Mouse (Mus musculus): ENCODE measurements around the gene 4933434E20Rik.
A peak's percentile ranks its signal among the peaks of the same experiment; 100 is the strongest.

4933434E20Rik gene

GRCm38 (mm10) chr3:90051441-90052350, at the start of gene 4933434E20Rik:
Gene 4933434E20Rik, plus strand, starts transcription at chr3:90051636.
- DNase-seq (ENCODE audit: low read depth, low spot score): peak; percentile 36

- no peak for DNase-seq (ENCODE audit: low read depth, low spot score)
Measured at GRCm38 (mm10) chr3:90004091-90004796, 47.2 kb upstream of the 4933434E20Rik start.

- no peak for DNase-seq (ENCODE audit: low read depth, low spot score)
Measured at GRCm38 (mm10) chr3:90010291-90010690, 41.1 kb upstream of the 4933434E20Rik start.

GRCm38 (mm10) chr3:90016626-90017025, 34.8 kb upstream of the 4933434E20Rik start:
- no peak for DNase-seq (ENCODE audit: low read depth, low spot score)

GRCm38 (mm10) chr3:90034653-90035052, 16.8 kb upstream of the 4933434E20Rik start:
- no peak for DNase-seq (ENCODE audit: low read depth, low spot score)

GRCm38 (mm10) chr3:90036263-90036662, 15.2 kb upstream of the 4933434E20Rik start:
- DNase-seq (ENCODE audit: low read depth, low spot score): no peak

- DNase-seq (ENCODE audit: low read depth, low spot score): no peak
Measured at GRCm38 (mm10) chr3:90049691-90050090, 1.7 kb upstream of the 4933434E20Rik start.

GRCm38 (mm10) chr3:90052351-90053241, 1.2 kb downstream of the 4933434E20Rik start, which contains the start of gene Ubap2l:
Gene Ubap2l, minus strand, starts transcription at chr3:90052628.
- DNase-seq (ENCODE audit: low read depth, low spot score): peak; percentile 99

GRCm38 (mm10) chr3:90061549-90061948, 10.1 kb downstream of the 4933434E20Rik start:
- DNase-seq (ENCODE audit: low read depth, low spot score): no peak

GRCm38 (mm10) chr3:90062539-90062938, 11.1 kb downstream of the 4933434E20Rik start:
- no peak for DNase-seq (ENCODE audit: low read depth, low spot score)

- DNase-seq (ENCODE audit: low read depth, low spot score): no peak
Measured at GRCm38 (mm10) chr3:90064383-90064782, 12.9 kb downstream of the 4933434E20Rik start.

GRCm38 (mm10) chr3:90065553-90065952, 14.1 kb downstream of the 4933434E20Rik start:
- DNase-seq (ENCODE audit: low read depth, low spot score): no peak

GRCm38 (mm10) chr3:90067851-90068250, 16.4 kb downstream of the 4933434E20Rik start:
- DNase-seq (ENCODE audit: low read depth, low spot score): no peak

- DNase-seq (ENCODE audit: low read depth, low spot score): no peak
Measured at GRCm38 (mm10) chr3:90069688-90070087, 18.3 kb downstream of the 4933434E20Rik start.

GRCm38 (mm10) chr3:90072294-90072693, 20.9 kb downstream of the 4933434E20Rik start, which contains the start of gene Tpm3:
Gene Tpm3, plus strand, starts transcription at chr3:90072649.
- DNase-seq (ENCODE audit: low read depth, low spot score): no peak

- peak; percentile 67 for DNase-seq (ENCODE audit: low read depth, low spot score)
Measured at GRCm38 (mm10) chr3:90076921-90077716, 25.7 kb downstream of the 4933434E20Rik start.

- DNase-seq (ENCODE audit: low read depth, low spot score): no peak
Measured at GRCm38 (mm10) chr3:90078224-90078623, 26.8 kb downstream of the 4933434E20Rik start.

- peak; percentile 94 for DNase-seq (ENCODE audit: low read depth, low spot score)
Measured at GRCm38 (mm10) chr3:90079133-90079762, 27.8 kb downstream of the 4933434E20Rik start.

- peak; percentile 47 for DNase-seq (ENCODE audit: low read depth, low spot score)
Measured at GRCm38 (mm10) chr3:90079763-90080497, 28.5 kb downstream of the 4933434E20Rik start.
